Mouse (Mus musculus): ENCODE data around the gene Ncbp3.

The Ncbp3 gene

DNA sequence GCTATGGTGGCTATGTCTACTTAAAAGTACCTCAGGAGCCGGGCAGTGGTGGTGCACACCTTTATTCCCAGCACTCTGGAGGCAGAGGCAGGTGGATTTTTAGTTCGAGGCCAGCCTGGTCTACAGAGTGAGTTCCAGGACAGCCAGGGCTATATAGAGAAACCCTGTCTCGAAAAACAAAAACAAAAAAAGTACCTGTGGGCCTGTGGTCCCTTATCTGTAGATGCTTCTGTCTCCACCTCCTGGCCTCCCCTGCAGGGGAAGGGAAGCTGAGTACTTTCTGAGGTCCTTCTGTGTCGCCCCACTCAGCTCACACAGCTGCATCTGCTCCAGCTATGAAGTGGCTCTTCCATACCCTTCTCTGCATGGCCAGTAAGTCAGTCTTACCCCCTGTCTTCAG lies 42.7 kb downstream of the Ncbp3 start, which contains the start of gene Itgae:
TSS of gene Itgae (plus strand) at position 301 of the 400 bp plus-strand sequence.
- DNase-seq, result no peak

- no peak for DNase-seq
These were observed 43.2 kb downstream of the Ncbp3 start for GRCm38 (mm10) chr11:73090826-73091225.

- DNase-seq, result no peak
These were observed 44.5 kb downstream of the Ncbp3 start for GRCm38 (mm10) chr11:73092057-73092456.

DNA sequence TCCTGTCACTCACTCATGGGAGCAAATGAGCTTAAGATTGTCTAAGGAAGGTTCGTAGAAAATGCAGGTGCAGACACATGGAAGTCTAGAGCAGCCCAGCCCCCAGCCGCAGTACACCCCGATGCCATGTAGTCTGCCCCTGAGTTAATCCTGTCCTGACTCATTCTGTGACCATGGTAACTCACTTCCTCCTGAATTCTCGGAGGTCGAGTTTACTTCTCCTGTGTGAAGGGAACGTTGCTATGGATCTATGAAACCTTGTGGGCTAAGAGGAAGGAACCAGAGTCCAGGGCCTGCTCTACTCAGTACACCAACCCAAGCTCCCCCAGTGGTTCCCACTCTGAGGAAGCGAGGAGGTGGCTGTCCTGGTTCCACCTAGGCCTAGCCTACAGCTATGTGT lies 45.3 kb downstream of the Ncbp3 start:
- peak in 1 of 2 experiments; percentile 35 for DNase-seq

DNA sequence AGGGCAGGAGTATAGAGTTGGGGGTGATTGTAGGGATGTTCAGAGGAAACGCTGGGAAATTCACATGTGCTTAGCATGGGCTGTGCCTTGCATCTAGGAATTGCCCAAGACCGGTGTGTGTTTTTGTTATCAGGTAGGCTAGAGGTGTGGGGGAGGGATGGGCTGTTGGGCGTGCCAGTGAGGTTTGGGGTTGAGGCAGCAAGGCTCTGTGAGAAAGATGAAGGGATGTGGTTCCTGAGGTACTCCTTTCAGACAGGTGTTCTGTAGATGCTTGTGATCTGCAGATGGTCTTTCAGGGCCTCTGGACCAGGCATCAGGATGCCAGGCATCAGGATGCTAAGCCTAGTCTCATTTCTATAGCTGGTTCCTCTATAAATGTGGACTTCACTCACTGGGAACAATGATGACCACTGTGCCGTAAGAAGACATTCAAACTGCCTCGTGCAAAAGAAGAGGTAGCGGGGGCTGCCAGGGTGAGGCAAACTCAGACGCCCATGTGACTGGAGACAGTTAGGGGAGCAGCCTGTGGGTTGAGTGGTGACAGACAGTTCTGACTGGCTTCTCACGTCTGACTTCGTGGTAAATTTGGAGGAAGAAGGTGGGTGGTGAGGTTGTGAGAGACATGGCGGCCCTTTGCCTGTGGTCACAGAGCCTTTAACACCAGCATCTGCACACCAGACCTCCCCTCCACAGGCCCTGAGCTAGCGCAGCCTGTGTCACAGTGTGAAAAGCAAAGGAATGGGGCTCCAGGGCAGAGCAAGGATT lies 46.8 kb downstream of the Ncbp3 start:
- no peak for DNase-seq

GRCm38 (mm10) chr11:73098860-73099259 lies 51.3 kb downstream of the Ncbp3 start:
- no peak for DNase-seq

DNA sequence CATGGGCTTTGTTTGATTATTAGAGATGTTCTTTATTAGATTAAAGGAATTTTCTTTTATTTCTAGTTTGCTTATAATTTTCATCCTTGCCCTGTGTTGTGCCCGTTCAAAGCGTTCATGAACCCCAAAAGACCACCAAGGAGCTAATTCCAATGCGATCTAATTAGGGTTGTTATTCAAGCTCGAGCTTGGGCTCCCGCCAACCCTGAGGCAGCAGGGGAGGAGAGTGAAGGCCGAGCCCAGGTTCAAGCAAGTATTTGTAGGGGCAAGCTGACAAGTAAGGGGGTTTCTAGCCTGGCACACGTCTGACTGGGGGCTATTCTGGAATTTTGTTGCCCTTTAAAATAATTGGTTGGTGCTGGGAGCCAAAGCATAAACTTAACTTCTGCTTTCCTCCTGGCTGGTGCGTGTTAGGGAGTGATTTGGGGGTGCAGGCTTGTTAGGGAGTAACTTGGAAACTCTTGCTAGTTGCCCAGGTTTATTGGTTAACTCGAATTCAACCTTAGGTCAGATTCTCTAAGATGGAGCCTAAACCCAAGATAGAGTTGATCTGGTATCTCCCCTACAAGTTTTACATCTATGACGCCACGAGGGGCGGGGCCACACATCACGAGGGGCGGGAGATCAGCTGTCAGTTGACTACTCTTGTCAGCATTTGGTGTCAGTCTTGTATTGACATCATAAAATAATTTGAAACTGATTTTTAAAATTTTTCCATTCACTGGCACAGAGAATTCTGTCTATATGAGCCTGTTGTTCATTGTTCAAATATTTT lies 52.6 kb downstream of the Ncbp3 start:
- no peak for DNase-seq

DNA sequence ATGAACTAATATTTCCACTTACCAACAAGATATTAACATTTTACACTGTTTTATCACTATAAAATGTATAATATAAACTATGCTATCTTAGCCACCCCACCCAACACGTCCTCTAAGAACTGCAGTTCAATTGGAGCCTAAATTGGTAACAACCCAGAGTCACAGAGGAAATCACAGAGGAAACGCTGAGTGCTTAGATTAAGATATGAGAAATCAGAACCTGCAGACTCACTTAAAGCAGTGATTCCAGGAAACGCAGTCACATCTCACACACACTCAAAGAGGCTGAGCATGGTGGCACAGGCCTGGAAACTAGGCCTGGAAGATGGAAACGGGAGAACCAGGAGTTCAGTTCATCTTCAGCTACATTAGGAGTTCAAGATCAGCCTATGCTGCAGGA lies 53.7 kb downstream of the Ncbp3 start:
- DNase-seq, result no peak

- DNase-seq, result no peak
These were observed 57.7 kb downstream of the Ncbp3 start for GRCm38 (mm10) chr11:73105246-73105645.

GRCm38 (mm10) chr11:73107358-73107757 lies 59.8 kb downstream of the Ncbp3 start:
- peak; percentile 18 to 28 for DNase-seq

DNA sequence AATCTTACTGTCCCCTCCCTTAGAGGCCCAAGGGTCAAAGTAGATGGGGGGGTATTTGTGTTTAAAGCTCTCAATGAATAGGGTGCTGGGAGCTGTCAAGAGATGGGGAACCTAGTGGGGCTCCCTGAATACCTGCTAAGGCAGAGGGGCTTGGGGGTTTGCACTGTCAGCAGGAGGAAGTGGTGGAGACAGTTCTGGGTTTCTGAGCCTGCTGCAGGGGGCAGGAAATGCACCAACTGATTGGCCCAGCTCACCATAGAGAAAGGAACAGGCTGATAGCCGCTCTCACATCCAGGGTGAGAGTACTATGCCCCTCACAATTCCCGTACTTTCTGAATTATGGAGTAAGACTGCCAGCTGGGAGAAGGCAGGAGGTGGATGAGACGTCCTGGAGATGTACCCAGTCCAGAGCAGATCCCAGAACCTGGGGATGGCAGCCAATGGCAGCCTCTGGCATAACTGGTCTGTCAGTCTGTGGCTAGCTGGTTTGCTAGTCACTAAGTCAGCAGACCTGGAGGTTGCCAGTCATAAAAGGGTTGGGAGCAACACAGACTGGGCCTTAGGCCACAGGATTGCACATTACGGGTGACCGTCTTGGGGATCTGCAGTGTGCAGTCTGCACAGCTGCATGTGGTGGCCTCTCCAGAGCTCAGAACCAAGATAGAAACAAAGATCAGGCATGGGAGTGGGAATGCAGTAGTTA lies 60.8 kb downstream of the Ncbp3 start:
- no peak for DNase-seq

DNA sequence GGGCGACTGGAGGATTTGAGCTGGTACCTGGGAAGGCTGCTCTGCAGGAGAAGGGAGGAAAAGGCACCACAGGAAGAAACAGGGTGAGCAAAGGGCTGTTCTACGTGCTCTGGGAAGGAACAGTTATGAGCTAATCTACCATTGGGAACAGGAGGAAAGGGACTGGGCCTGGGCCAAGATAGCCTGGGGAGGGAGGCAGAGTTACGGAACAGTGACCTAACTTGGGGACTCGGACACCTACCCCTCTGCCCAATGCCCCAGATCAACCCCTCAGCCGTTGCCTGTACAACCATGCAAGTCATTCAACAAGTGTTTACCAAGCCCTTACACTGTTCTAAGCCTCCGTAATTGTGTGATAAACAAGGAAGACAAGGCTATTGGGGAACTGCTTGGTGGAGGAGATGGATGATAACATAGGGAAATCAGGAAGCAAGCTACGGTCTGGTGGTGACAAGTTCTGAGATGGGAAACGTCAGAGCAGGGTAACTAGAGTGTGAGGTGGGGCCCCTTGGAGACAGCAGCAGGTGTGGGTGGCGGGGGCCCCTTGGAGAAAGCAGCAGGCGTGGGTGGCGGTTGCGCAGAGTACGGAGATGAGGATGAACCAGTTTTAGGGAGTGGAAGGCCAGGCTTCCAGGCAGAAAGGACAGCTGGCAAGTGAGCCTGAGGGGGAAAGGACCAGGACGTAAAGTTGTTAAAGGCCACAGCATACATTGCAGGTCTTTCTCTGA lies 61.5 kb downstream of the Ncbp3 start:
- DNase-seq, result no peak

DNA sequence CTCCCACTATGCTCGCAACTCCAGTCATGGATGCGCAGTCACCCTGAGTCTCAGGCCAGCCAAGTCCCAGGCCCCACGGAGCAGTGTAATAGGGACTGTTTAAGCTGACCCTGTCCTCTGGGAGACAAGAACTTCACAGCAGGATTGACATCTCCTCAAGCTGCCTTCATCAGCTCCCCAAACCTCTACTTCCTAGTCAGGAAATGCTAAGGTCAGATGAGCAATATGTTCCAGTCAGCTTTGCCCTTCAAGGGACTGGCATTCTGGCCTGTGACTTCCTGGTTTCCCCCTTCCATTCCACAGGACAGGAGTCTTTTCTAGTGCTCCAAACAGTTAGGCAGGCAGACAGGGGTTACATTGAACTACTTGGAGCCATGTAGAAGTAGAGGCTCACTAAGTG lies 62.4 kb downstream of the Ncbp3 start:
- no peak for DNase-seq

- no peak for DNase-seq
These were observed 63.8 kb downstream of the Ncbp3 start for GRCm38 (mm10) chr11:73111414-73111813.

DNA sequence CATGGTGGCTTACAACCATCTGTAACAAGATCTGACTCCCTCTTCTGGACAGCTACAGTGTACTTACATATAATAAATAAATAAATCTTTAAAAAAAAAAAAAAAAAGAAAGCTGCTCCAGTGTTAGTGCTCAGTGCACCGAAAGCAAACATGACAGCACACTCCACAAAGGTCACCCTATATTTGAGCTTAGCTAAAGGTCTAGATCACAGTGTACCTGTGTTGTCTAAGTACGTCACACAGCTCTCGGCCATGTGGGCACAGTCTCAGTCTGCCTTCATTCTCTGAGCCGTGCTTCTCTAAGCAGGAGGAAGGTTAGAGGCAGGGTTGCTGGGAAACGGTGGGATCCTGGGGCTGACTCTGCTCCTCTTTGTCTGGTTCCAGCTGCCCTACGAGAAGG lies 78.9 kb downstream of the Ncbp3 start:
- DNase-seq, result no peak

DNA sequence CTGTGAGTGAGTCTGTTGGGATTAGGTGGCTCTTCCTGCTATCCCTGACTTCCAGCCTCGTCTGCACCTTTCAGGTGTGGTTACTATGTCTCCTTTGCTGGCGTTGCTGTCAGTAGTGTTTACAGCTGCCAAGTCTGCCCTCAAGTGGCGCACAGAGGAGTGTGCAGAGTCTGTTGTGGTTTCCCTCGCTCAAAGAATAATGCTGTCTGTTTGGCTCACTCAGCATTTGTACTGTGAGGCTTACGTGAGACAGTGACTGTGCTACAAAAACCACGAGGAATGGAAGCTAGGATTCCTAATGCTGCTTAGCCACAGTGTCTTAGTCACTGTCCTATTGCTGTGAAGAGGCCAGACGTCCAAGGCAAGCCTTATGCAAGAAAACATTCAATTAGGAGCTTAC lies 83.4 kb downstream of the Ncbp3 start:
- peak; percentile 21 to 34 for DNase-seq

DNA sequence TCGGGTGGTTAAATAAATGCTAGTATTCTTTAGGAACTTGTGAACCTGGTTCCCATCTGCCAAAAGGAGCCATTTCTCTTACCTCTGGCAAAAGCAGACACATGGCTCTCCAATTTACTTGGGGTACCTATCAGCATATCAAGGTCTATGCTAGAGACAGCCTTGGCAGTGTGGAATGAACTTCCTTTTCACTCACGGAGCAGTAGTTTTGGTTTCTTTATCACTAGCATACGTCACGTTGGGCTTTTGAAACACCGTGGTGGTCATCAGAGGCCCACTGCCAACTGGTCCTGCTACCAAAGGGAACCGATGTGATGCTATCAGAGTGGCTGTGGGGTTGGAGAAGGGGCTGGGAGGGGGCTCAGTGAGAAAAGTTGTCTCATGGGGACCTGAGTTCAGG lies 85.4 kb downstream of the Ncbp3 start:
- no peak for DNase-seq

- DNase-seq, result no peak
These were observed 86.6 kb downstream of the Ncbp3 start for GRCm38 (mm10) chr11:73134222-73134621.

- no peak for DNase-seq
These were observed 89.0 kb downstream of the Ncbp3 start for GRCm38 (mm10) chr11:73136587-73136986.

DNA sequence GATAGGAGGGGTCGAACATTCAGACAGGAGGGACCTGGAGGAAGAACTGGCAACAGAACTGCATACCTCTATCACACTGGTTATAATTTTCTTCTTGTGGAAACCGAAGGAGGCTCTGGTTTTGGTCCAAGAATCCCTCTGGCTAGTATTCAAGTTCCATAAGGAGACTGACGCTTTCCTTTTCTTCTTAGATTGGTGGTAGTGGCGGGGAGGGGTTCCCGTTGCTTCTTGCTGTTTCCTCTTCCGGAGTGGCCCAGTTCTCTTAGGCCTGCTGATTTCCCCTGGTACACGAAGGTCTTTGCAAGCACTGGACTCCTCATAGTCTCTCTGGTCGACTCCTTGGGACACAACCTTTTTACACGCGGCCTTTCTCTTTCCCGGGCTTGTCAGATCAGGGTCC lies 89.5 kb downstream of the Ncbp3 start:
- no peak for DNase-seq

DNA sequence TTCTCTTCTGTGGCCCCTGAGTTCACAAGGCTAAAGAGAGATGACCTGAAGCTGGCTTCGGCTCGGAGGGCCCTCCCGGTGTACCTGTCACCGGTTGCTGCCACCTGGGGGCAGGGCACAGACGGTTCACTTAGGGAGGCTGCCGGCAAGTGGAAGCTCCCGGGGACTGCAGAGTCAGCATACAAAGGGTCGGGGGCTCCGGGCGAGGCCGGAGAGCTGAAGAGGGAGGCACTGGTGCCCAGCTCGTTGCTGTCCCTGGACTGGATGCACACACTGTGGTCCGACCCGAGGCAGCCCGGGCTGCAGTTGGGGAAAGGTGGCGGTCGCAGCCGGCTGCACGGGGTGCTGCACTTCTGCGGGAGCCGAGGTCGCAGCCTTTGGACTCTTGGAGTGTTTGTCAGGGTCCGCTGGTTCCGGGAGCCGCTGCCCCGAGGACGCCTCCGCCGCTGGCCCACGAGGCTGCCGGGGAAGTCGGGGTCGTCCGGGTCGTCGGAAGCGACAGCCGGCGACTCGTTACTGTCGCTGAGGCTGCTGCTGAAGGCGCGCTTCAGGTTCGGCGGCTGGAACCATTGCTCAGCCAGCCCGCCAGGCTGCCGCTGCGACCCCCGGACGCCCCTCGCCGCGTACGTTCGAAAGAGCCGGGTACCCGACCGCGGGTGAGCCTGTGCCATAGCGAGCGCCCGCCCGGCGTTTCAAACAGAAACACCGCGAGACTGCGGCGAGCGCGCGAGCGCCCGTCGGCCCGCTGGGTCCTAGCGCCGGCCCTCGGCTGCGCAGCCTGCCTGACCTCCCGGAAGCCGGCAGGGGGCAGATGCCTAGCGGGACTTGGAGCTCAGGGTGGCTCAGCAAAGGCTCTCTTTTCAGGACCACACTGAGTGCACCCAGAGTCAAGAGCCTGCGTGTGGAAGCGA lies 90.3 kb downstream of the Ncbp3 start, which contains the start of gene Haspin:
TSS of gene Haspin (minus strand) at position 704 of the 911 bp plus-strand sequence.
- DNase-seq, result peak; percentile 93 to 95

Data from lung, adult 18-20 months (tissue).